Mouse (Mus musculus) myocyte (in vitro differentiated cells): ENCODE measurements around the gene Trim24. TPM values are rescaled to one million over a fixed set of nuclear protein-coding genes. Genes with fewer than 3 reads are reported as not detected.
A peak's percentile ranks its signal among the peaks of the same experiment; 100 is the strongest.
"Not testable (repeated sequence)": the region's sequence is repeated elsewhere in the genome, so short reads cannot be mapped to it uniquely, and the experiment has no call there.

Experiments used
- H3K27me3 ChIP-seq: one replicate; pipeline ENCODE4 v1.6.1; 2011; ENCODE audit not compliant: control insufficient read depth, insufficient read depth, insufficient read length
- H3K36me3 ChIP-seq: one replicate; pipeline ENCODE4 v1.6.1; 2011; ENCODE audit not compliant: control insufficient read depth, insufficient read depth
- H3K4me2 ChIP-seq: one replicate; pipeline ENCODE4 v1.6.1; 2011; ENCODE audit warnings: low read depth, control low read depth
- H3K4me3 ChIP-seq: one replicate; pipeline ENCODE4 v1.5.1; 2011; ENCODE audit warnings: mild to moderate bottlenecking, control low read depth, moderate library complexity
- H3K79me2 ChIP-seq: one replicate; pipeline ENCODE4 v1.6.1; 2011; ENCODE audit not compliant: control insufficient read depth, insufficient read depth
- H3ac ChIP-seq: one replicate; pipeline ENCODE4 v1.6.1; 2011; ENCODE audit not compliant: control insufficient read depth, insufficient read length
- CEBPB ChIP-seq: IDR thresholded peaks from 2 replicates; pipeline ENCODE4 v1.6.1; 2011; ENCODE audit warnings: mild to moderate bottlenecking, moderate library complexity; ENCODE audit not compliant: poor library complexity, insufficient read depth, severe bottlenecking
- E2F4 ChIP-seq: IDR thresholded peaks from one replicate; pipeline ENCODE4 v1.6.1; 2011; ENCODE audit warnings: mild to moderate bottlenecking, control low read depth, moderate library complexity; ENCODE audit not compliant: insufficient read depth
- MAX ChIP-seq: IDR thresholded peaks from one replicate; pipeline ENCODE4 v1.6.1; 2011; ENCODE audit warnings: low read depth, mild to moderate bottlenecking, control low read depth
- MYOD1 ChIP-seq, 3 experiments: IDR thresholded peaks; one replicate each; pipeline ENCODE4 v1.6.1; 2011; ENCODE audit warnings: control low read depth in 2 of 3, low read depth in 2 of 3, mild to moderate bottlenecking in 2 of 3, moderate library complexity in 1 of 3; ENCODE audit not compliant: insufficient read length in 2 of 3, control insufficient read depth in 1 of 3
- MYOG ChIP-seq, 3 experiments: IDR thresholded peaks; one replicate each; pipeline ENCODE4 v1.6.1; 2011; ENCODE audit warnings: control low read depth in 2 of 3, low read depth in 2 of 3, mild to moderate bottlenecking in 2 of 3; ENCODE audit not compliant: insufficient read length in 2 of 3, control insufficient read depth in 1 of 3, insufficient read depth in 1 of 3
- POLR2A ChIP-seq: IDR thresholded peaks from one replicate; pipeline ENCODE4 v1.6.1; 2011; ENCODE audit warnings: low read depth, mild to moderate bottlenecking, control low read depth, moderate library complexity; ENCODE audit not compliant: insufficient read length
- POLR2AphosphoS2 ChIP-seq: IDR thresholded peaks from one replicate; pipeline ENCODE4 v1.6.1; 2011; ENCODE audit warnings: low read depth, control low read depth; ENCODE audit not compliant: insufficient read length
- REST ChIP-seq: IDR thresholded peaks from one replicate; pipeline ENCODE4 v1.6.1; 2011; ENCODE audit warnings: mild to moderate bottlenecking, control low read depth, moderate library complexity; ENCODE audit not compliant: insufficient read depth, insufficient read length
- SRF ChIP-seq: IDR thresholded peaks from one replicate; pipeline ENCODE4 v1.6.1; 2011; ENCODE audit warnings: low read depth; ENCODE audit not compliant: control insufficient read depth, insufficient read length
- TCF12 ChIP-seq: IDR thresholded peaks from one replicate; pipeline ENCODE4 v1.6.1; 2011; ENCODE audit warnings: mild to moderate bottlenecking, control low read depth; ENCODE audit not compliant: poor library complexity, insufficient read depth, severe bottlenecking
- TCF3 ChIP-seq: IDR thresholded peaks from one replicate; pipeline ENCODE4 v1.6.1; 2011; ENCODE audit warnings: low read depth, control low read depth; ENCODE audit not compliant: insufficient read length
- USF1 ChIP-seq: IDR thresholded peaks from one replicate; pipeline ENCODE4 v1.6.1; 2011; ENCODE audit warnings: low read depth, mild to moderate bottlenecking, control low read depth, moderate library complexity
- polyA plus RNA-seq: library from polyadenylated mRNA; unstranded; fragments of >200 nt; fragmentation: generic; extraction: Trizol; gene quantifications from one replicate; pipeline ENCODE4 v1.2.1, GENCODE M21; 2012; ENCODE audit warnings: missing spikeins

Trim24 gene
- 9.3 TPM for polyA plus RNA-seq

GRCm38 (mm10) chr6:37870245-37871136, at the start of gene Trim24:
TSS of gene Trim24 (plus strand) at chr6:37870811.
- Histone ChIP-seq H3K36me3 (no peaks in the 10 kb centered on the region), H3ac (peak within 1 kb of the TSS; percentile 91), H3K4me3 (peak within 1 kb of the TSS; percentile 52), H3K27me3 (no peaks in the 10 kb centered on the region), H3K4me2 (peak within 1 kb of the TSS; percentile 91), H3K79me2 (peaks cover 43% of the 10 kb centered on the region)
- TF ChIP-seq POLR2AphosphoS2 (peak; percentile 93), SRF (no peak), MYOD1 (IDR thresholded peaks at IDR 0.05; ENCODE audit: control insufficient read depth in 1 of 3, insufficient read length in 2 of 3, low read depth in 2 of 3) (peak in 1 of 3 experiments; percentile 17), POLR2A (peak; percentile 95)

GRCm38 (mm10) chr6:37821531-37822051, 49.0 kb upstream of the Trim24 start:
- Histone ChIP-seq H3K4me3 (no peak overlapping the region), H3ac (no peak overlapping the region), H3K79me2 (no peaks in the 10 kb centered on the region), H3K4me2 (no peak overlapping the region), H3K27me3 (no peaks in the 10 kb centered on the region), H3K36me3 (no peaks in the 10 kb centered on the region)
- no peak for TF ChIP-seq TCF12
- no peak for TF ChIP-seq MYOG (IDR thresholded peaks at IDR 0.05; ENCODE audit: control insufficient read depth in 1 of 3, insufficient read depth in 1 of 3, insufficient read length in 2 of 3, low read depth in 2 of 3)
- no peak for TF ChIP-seq REST
- no peak for TF ChIP-seq MYOD1 (IDR thresholded peaks at IDR 0.05; ENCODE audit: control insufficient read depth in 1 of 3, insufficient read length in 2 of 3, low read depth in 2 of 3)
- no peak for TF ChIP-seq USF1
- TF ChIP-seq MAX = no peak
- TF ChIP-seq E2F4 = no peak
- no peak for TF ChIP-seq POLR2AphosphoS2
- TF ChIP-seq SRF = no peak
- TF ChIP-seq CEBPB = no peak
- no peak for TF ChIP-seq TCF3
- TF ChIP-seq POLR2A = no peak

GRCm38 (mm10) chr6:37822390-37822789, 48.2 kb upstream of the Trim24 start:
- H3K4me2 ChIP-seq = no peak overlapping the region
- no peak for TF ChIP-seq POLR2AphosphoS2
- no peak for TF ChIP-seq SRF
- no peak for TF ChIP-seq POLR2A
- TF ChIP-seq MYOD1 (IDR thresholded peaks at IDR 0.05; ENCODE audit: control insufficient read depth in 1 of 3, insufficient read length in 2 of 3, low read depth in 2 of 3) = no peak
- TF ChIP-seq TCF12 = no peak
- TF ChIP-seq USF1 = no peak
- TF ChIP-seq MYOG (IDR thresholded peaks at IDR 0.05; ENCODE audit: control insufficient read depth in 1 of 3, insufficient read depth in 1 of 3, insufficient read length in 2 of 3, low read depth in 2 of 3) = no peak
- H3K36me3 ChIP-seq = no peaks in the 10 kb centered on the region
- no peak overlapping the region for H3ac ChIP-seq
- no peak overlapping the region for H3K4me3 ChIP-seq
- no peaks in the 10 kb centered on the region for H3K27me3 ChIP-seq
- H3K79me2 ChIP-seq = no peaks in the 10 kb centered on the region

GRCm38 (mm10) chr6:37823731-37824130, 46.9 kb upstream of the Trim24 start:
- Histone ChIP-seq H3K36me3 (no peaks in the 10 kb centered on the region), H3K4me2 (no peak overlapping the region), H3K27me3 (no peaks in the 10 kb centered on the region), H3ac (no peak overlapping the region), H3K79me2 (no peaks in the 10 kb centered on the region), H3K4me3 (no peak overlapping the region)
- TF ChIP-seq USF1 (no peak), TCF12 (no peak), MYOG (IDR thresholded peaks at IDR 0.05; ENCODE audit: control insufficient read depth in 1 of 3, insufficient read depth in 1 of 3, insufficient read length in 2 of 3, low read depth in 2 of 3) (no peak), POLR2AphosphoS2 (no peak), MAX (no peak), POLR2A (no peak), SRF (no peak), REST (no peak), MYOD1 (IDR thresholded peaks at IDR 0.05; ENCODE audit: control insufficient read depth in 1 of 3, insufficient read length in 2 of 3, low read depth in 2 of 3) (no peak), E2F4 (no peak), CEBPB (no peak), TCF3 (no peak)

GRCm38 (mm10) chr6:37825331-37826115, 45.1 kb upstream of the Trim24 start:
- not testable (repeated sequence) for H3K4me2 ChIP-seq, H3K36me3 ChIP-seq, H3K27me3 ChIP-seq

More at GRCm38 (mm10) chr6:37825331-37826115, 45.1 kb upstream of the Trim24 start:
- H3ac ChIP-seq, H3K4me3 ChIP-seq, H3K79me2 ChIP-seq: not testable (repeated sequence)
